Mouse (Mus musculus) embryonic facial prominence, embryonic 11.5 days (tissue): ENCODE data around the gene Zpr1. TPM values are rescaled to one million over a fixed set of nuclear protein-coding genes. Genes with fewer than 3 reads are reported as not detected.
A peak's percentile ranks its signal among the peaks of the same experiment; 100 is the strongest.

Experiments
- ATAC-seq: fragments of 200-750 bp; cut with Nextera tagmentation; replicated peaks from 2 replicates; pipeline ENCODE4 v1.8.0; 2017; ENCODE audit warnings: low read depth; ENCODE audit not compliant: insufficient number of reproducible peaks, low FRiP score, low TSS enrichment
- DNase-seq: peaks from one replicate; pipeline ENCODE4 v3.0.0-alpha.2; 2015; ENCODE audit warnings: low spot score
- H3K27ac ChIP-seq: fragments of 300-500 bp; sonication (generic); replicated peaks from 2 replicates; pipeline ENCODE4 v1.5.1; 2014; ENCODE audit warnings: mild to moderate bottlenecking, low read depth, low read length, control low read depth
- H3K27me3 ChIP-seq: fragments of 300-500 bp; sonication (generic); 2 replicates; pipeline ENCODE4 v1.6.1; 2014; ENCODE audit warnings: mild to moderate bottlenecking, low read length, moderate library complexity, mixed read lengths; ENCODE audit not compliant: control insufficient read depth, insufficient read depth
- H3K36me3 ChIP-seq: fragments of 300-500 bp; sonication (generic); replicated peaks from 2 replicates; pipeline ENCODE4 v1.6.1; 2014; ENCODE audit warnings: low read depth, mild to moderate bottlenecking, low read length, moderate library complexity, mixed read lengths; ENCODE audit not compliant: control insufficient read depth, insufficient read depth
- H3K4me1 ChIP-seq: fragments of 300-500 bp; sonication (generic); 2 replicates; pipeline ENCODE4 v1.6.1; 2014; ENCODE audit warnings: low read length, mixed read lengths; ENCODE audit not compliant: control insufficient read depth, insufficient read depth
- H3K4me2 ChIP-seq: fragments of 300-500 bp; sonication (generic); 2 replicates; pipeline ENCODE4 v1.6.1; 2014; ENCODE audit warnings: low read depth, mild to moderate bottlenecking, control low read depth, low read length, moderate library complexity
- H3K4me3 ChIP-seq: fragments of 300-500 bp; sonication (generic); 2 replicates; pipeline ENCODE4 v1.5.1; 2014; ENCODE audit warnings: low read depth, low read length, control low read depth
- H3K9ac ChIP-seq: fragments of 300-500 bp; sonication (generic); replicated peaks from 2 replicates; pipeline ENCODE4 v1.6.1; 2014; ENCODE audit warnings: mild to moderate bottlenecking, control low read depth, low read length
- H3K9me3 ChIP-seq: fragments of 300-500 bp; sonication (generic); replicated peaks from 2 replicates; pipeline ENCODE4 v1.6.1; 2016; ENCODE audit warnings: mild to moderate bottlenecking, low read length, inconsistent platforms, mixed read lengths; ENCODE audit not compliant: control insufficient read depth
- WGBS: fragments of 180-500 bp; shearing (Covaris S2); extraction: QIAGEN DNeasy Blood & Tissue Kit; methylation state at CpG from one replicate; pipeline ENCODE4 v1.1.7; 2014; 5-methylcytosine and 5-hydroxymethylcytosine counted together
- polyA plus RNA-seq: library from polyadenylated mRNA; unstranded; fragments of >200 nt; fragmentation: Nextera tagmentation; extraction: Ambion mirVana; gene quantifications from 2 replicates; pipeline ENCODE4 v1.2.1, GENCODE M21; 2014

Gene Zpr1
- polyA plus RNA-seq, 1 experiment from 2014 or later: 65.9 TPM

DNA sequence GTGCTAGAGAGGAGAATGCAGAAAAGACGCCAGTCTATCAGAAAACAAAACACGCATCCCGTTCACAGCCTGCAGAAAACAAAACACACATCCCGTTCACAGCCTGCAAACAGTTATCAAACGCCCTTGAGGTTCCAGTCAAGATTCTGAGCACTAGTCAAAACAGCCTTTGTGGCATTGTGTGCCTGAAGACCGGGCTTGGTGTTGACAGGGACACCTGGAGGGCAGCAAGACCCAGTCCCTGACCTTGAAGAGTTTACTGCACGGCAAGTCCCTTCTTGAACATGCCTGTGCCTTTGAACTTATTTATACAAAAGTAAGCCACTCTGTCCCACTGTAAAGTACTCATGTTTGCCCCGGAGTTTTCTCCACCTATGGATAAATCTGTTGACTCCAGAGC lies 29.3 kb upstream of the Zpr1 start:
- H3K9me3 ChIP-seq: no peaks in the 10 kb centered on the region
- DNase-seq (no peak), ATAC-seq (no peak)
- H3K36me3 ChIP-seq: no peaks in the 10 kb centered on the region
- no peaks in the 10 kb centered on the region for H3K4me1 ChIP-seq
- no peak overlapping the region for H3K4me2 ChIP-seq
- no peak overlapping the region for H3K27ac ChIP-seq
- no peak overlapping the region for H3K4me3 ChIP-seq
- H3K27me3 ChIP-seq: no peaks in the 10 kb centered on the region
- WGBS: 41% methylated on average over 8 of the region's 8 CpGs
- H3K9ac ChIP-seq: no peak overlapping the region

DNA sequence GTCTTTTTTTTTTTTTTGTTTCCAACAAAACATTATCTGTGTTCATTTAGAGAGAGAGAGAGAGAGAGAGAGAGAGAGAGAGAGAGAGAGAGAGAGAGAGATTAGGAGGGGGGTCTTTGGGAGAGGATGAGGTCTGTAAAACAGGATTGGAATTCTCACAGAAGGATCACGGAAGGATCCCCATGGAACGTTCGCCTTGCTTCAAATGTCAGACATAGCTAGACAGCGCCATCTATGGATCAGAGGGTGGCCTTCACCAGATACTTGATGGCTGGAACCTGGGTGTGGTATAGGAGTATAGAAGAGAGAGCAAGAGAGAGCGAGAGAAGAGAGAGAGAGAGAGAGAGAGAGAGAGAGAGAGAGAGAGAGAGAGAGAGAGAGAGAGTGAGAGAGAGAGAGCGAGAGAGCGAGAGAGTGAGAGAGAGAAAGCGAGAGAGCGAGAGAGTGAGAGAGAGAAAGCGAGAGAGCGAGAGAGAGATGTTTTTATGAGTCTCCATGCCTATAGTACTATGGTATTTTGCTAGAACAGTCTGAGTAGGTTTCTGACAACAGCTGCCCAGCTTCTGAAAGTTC lies 26.0 kb upstream of the Zpr1 start:
- Histone ChIP-seq H3K9ac (no peak overlapping the region), H3K4me3 (no peak overlapping the region), H3K9me3 (no peaks in the 10 kb centered on the region), H3K27me3 (no peaks in the 10 kb centered on the region), H3K4me2 (no peak overlapping the region), H3K27ac (no peak overlapping the region), H3K36me3 (no peaks in the 10 kb centered on the region), H3K4me1 (no peaks in the 10 kb centered on the region)
- ATAC-seq (peak; percentile 67; the same call in 1 of the 2 replicates), DNase-seq (peak; percentile 93)
- WGBS: 26% methylated on average over 11 of the region's 11 CpGs

DNA sequence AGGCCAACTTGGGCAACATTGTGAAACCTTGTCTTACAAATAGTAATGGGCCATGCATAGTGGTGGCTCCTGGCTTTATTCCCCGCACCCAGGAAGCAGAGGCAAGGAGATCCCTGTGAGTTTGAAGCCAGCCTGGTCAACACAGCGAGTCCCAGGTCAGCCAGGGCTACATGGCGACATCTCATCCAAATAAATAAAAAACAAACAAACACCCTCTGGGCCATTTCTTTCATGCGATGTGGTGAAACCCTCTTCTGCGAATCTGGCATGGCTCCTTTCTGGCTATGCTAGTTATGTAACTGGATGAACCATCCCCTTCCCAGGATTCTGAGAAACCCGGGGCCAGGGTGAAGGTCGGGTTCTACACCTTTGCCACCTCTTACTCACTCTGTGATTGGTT lies 16.7 kb upstream of the Zpr1 start:
- no peak overlapping the region for H3K9ac ChIP-seq
- no peak overlapping the region for H3K4me3 ChIP-seq
- no peak overlapping the region for H3K27ac ChIP-seq
- DNase-seq: no peak
- no peak for ATAC-seq
- no peaks in the 10 kb centered on the region for H3K27me3 ChIP-seq
- H3K4me1 ChIP-seq: no peaks in the 10 kb centered on the region
- H3K9me3 ChIP-seq: no peaks in the 10 kb centered on the region
- WGBS: 93% methylated on average over 7 of the region's 7 CpGs
- no peaks in the 10 kb centered on the region for H3K36me3 ChIP-seq
- no peak overlapping the region for H3K4me2 ChIP-seq

GRCm38 (mm10) chr9:46256658-46257385 lies 16.0 kb upstream of the Zpr1 start:
- Histone ChIP-seq H3K27ac (no peak overlapping the region), H3K9me3 (no peaks in the 10 kb centered on the region), H3K9ac (no peak overlapping the region), H3K4me1 (no peaks in the 10 kb centered on the region), H3K27me3 (no peaks in the 10 kb centered on the region), H3K4me2 (no peak overlapping the region), H3K4me3 (no peak overlapping the region), H3K36me3 (no peaks in the 10 kb centered on the region)
- DNase-seq (no peak), ATAC-seq (no peak)
- 86% methylated on average over 10 of the region's 10 CpGs for WGBS

DNA sequence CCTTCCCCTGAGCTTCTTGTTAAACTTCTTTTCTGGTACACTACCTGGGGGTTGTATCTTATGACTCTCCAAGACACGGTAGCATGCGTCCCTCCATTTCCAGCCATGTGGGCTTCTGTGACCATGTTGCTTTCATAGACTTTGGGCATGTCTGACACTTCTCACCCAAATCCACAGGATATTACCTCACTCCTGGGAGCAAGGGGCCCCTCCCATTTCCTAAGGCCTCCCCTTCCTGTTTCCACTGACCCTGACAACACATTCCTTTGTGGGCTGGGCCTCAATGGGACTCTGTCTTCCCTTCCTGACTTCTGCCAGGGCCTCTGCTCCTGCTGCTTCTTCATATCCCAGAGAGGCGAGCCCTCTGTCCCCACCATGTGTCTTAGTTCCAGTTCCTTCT lies 15.3 kb upstream of the Zpr1 start:
- no peak overlapping the region for H3K4me2 ChIP-seq
- WGBS: 78% methylated on average over 3 of the region's 3 CpGs
- no peak for DNase-seq

GRCm38 (mm10) chr9:46259111-46259510 lies 13.8 kb upstream of the Zpr1 start:
- Histone ChIP-seq H3K4me3 (no peak overlapping the region), H3K36me3 (no peaks in the 10 kb centered on the region), H3K4me2 (no peak overlapping the region), H3K27ac (no peak overlapping the region), H3K9ac (no peak overlapping the region), H3K9me3 (no peaks in the 10 kb centered on the region), H3K27me3 (no peaks in the 10 kb centered on the region), H3K4me1 (no peaks in the 10 kb centered on the region)
- DNase-seq: no peak
- no peak for ATAC-seq
- 87% methylated on average over 6 of the region's 6 CpGs for WGBS

More for the DNA sequence above, 15.3 kb upstream of the Zpr1 start:
- no peak for ATAC-seq
- Histone ChIP-seq H3K36me3 (no peaks in the 10 kb centered on the region), H3K4me1 (no peaks in the 10 kb centered on the region), H3K27me3 (no peaks in the 10 kb centered on the region), H3K27ac (no peak overlapping the region), H3K9me3 (no peaks in the 10 kb centered on the region), H3K4me3 (no peak overlapping the region), H3K9ac (no peak overlapping the region)

DNA sequence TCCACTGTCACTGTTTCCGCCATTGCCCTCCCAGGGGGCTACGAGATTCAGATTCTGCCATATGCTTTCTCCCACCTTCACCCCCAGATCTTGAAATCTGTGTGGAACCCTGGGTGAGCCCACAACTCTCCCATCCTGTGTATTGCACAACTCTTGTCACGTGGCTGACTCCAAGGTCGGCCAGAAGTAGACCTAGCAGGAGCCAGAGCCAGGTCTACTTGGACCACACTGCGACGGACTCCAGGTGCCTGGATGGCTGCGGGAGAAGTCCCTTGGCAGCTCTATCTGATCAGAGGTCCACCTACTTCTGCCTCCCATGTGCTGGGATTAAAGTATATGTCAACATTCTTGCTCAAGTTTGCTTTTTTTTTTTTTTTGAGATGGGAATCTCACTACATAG lies 11.7 kb upstream of the Zpr1 start:
- WGBS: 91% methylated on average over 7 of the region's 7 CpGs
- no peaks in the 10 kb centered on the region for H3K9me3 ChIP-seq
- no peak for DNase-seq
- no peak overlapping the region for H3K9ac ChIP-seq
- H3K36me3 ChIP-seq: no peaks in the 10 kb centered on the region
- ATAC-seq: no peak
- no peak overlapping the region for H3K4me3 ChIP-seq
- no peaks in the 10 kb centered on the region for H3K27me3 ChIP-seq
- no peak overlapping the region for H3K27ac ChIP-seq
- no peaks in the 10 kb centered on the region for H3K4me1 ChIP-seq
- H3K4me2 ChIP-seq: no peak overlapping the region

- Histone ChIP-seq H3K9ac (no peak within 1 kb of the TSS), H3K36me3 (no peaks in the 10 kb centered on the region), H3K4me3 (no peak within 1 kb of the TSS), H3K4me2 (no peak within 1 kb of the TSS), H3K27me3 (no peaks in the 10 kb centered on the region), H3K9me3 (no peaks in the 10 kb centered on the region), H3K27ac (no peak within 1 kb of the TSS), H3K4me1 (no peaks in the 10 kb centered on the region)
- ATAC-seq (no peak), DNase-seq (no peak)
- 64% methylated on average over 7 of the region's 7 CpGs for WGBS
These were observed 4.5 kb upstream of the Zpr1 start, which contains the start of gene Apoa5 for GRCm38 (mm10) chr9:46268343-46268873. Gene Apoa5 (plus strand): TSS chr9:46268633.
